Comparison of ENCODE assay signal across 10 mouse cellular contexts in genomic region chr5:133600630-133601029, GRCm38 (mm10).
A peak's percentile ranks its signal among the peaks of the same experiment; 100 is the strongest.
DNase-seq lines count a peak whose midpoint lies in the region; ATAC-seq lines count a peak whose summit lies in the region.
"Had no signal": no experiment of that assay in that cellular context is flagged by ENCODE, and none has a peak within 500 bp of the region (broad histone marks: within the 10 kb centered on the region; RNA-seq: fewer than 3 reads in every experiment).

No protein-coding gene starts in this region.

- no peaks in the 10 kb centered on the region; the same call in 1 of the 2 replicates for H3K9me3 ChIP-seq in forebrain, embryonic 14.5 days (replicated peaks; ENCODE audit: control insufficient read depth, low read length)
- no peaks in the 10 kb centered on the region for H3K9me3 ChIP-seq in forebrain, embryonic 12.5 days
- no peaks in the 10 kb centered on the region for H3K9me3 ChIP-seq in midbrain, embryonic 14.5 days (ENCODE audit: control insufficient read depth, low read length)
- peaks cover 3% of the 10 kb centered on the region for H3K9me3 ChIP-seq in midbrain, embryonic 16.5 days (replicated peaks; ENCODE audit: control insufficient read depth, low read length, poor library complexity, severe bottlenecking)
- H3K9me3 ChIP-seq: lung, embryonic 15.5 days had no signal

- WGBS in forebrain, embryonic 14.5 days: 50% methylated on average over 5 of the region's 5 CpGs
- WGBS in forebrain, embryonic 12.5 days: 43% methylated on average over 5 of the region's 5 CpGs
- WGBS in midbrain, embryonic 14.5 days: 51% methylated on average over 5 of the region's 5 CpGs
- WGBS in midbrain, embryonic 16.5 days: 44% methylated on average over 5 of the region's 5 CpGs

- ATAC-seq in forebrain, embryonic 14.5 days: no peak
- no peak for ATAC-seq in forebrain, embryonic 12.5 days (ENCODE audit: low FRiP score)
- ATAC-seq in midbrain, embryonic 14.5 days (ENCODE audit: low FRiP score, low TSS enrichment): no peak
- no peak for ATAC-seq in midbrain, embryonic 16.5 days

- no peak overlapping the region for H3K9ac ChIP-seq in forebrain, embryonic 14.5 days (ENCODE audit: low read length)
- no peak overlapping the region for H3K9ac ChIP-seq in forebrain, embryonic 12.5 days
- H3K9ac ChIP-seq in midbrain, embryonic 14.5 days (replicated peaks; ENCODE audit: low read length): no peak overlapping the region
- no peak overlapping the region for H3K9ac ChIP-seq in midbrain, embryonic 16.5 days (ENCODE audit: low read depth, low read length)
- H3K9ac ChIP-seq: lung, embryonic 15.5 days had no signal

- no peaks in the 10 kb centered on the region for H3K36me3 ChIP-seq in forebrain, embryonic 14.5 days (ENCODE audit: control insufficient read depth, insufficient read depth, low read length)
- H3K36me3 ChIP-seq in forebrain, embryonic 12.5 days (replicated peaks): no peaks in the 10 kb centered on the region
- no peaks in the 10 kb centered on the region for H3K36me3 ChIP-seq in midbrain, embryonic 14.5 days (ENCODE audit: control insufficient read depth, insufficient read depth, low read length)
- H3K36me3 ChIP-seq in midbrain, embryonic 16.5 days (ENCODE audit: control insufficient read depth, insufficient read depth, low read length): no peaks in the 10 kb centered on the region
- H3K36me3 ChIP-seq: lung, embryonic 15.5 days had no signal

- peak; percentile 63 for DNase-seq in forebrain, embryonic 14.5 days (ENCODE audit: low spot score)
- peak; percentile 2 for DNase-seq in kidney, adult 9 months
- DNase-seq in kidney, postnatal 10 days: no peak
- DNase-seq in midbrain, embryonic 14.5 days: peak; percentile 54
- DNase-seq in mesoderm, embryonic 11.5 days (ENCODE audit: low read depth, low spot score): peak; percentile 18
- DNase-seq in thymus, postnatal 25 days: no peak
- DNase-seq: cerebellum, adult 9-11 months had no signal

- no peak overlapping the region for H3K4me2 ChIP-seq in forebrain, embryonic 14.5 days (ENCODE audit: low read length)
- no peak overlapping the region for H3K4me2 ChIP-seq in forebrain, embryonic 12.5 days
- no peak overlapping the region for H3K4me2 ChIP-seq in midbrain, embryonic 14.5 days (ENCODE audit: low read length)
- no peak overlapping the region for H3K4me2 ChIP-seq in midbrain, embryonic 16.5 days (ENCODE audit: low read length)
- H3K4me2 ChIP-seq: lung, embryonic 15.5 days had no signal

- no peak overlapping the region for H3K4me3 ChIP-seq in forebrain, embryonic 14.5 days (ENCODE audit: low read depth, low read length)
- no peak overlapping the region for H3K4me3 ChIP-seq in forebrain, embryonic 12.5 days (replicated peaks)
- no peak overlapping the region for H3K4me3 ChIP-seq in midbrain, embryonic 14.5 days (replicated peaks; ENCODE audit: low read depth, low read length)
- H3K4me3 ChIP-seq in midbrain, embryonic 16.5 days (ENCODE audit: low read depth, low read length): no peak overlapping the region
- H3K4me3 ChIP-seq: lung, embryonic 15.5 days had no signal

- H3K27me3 ChIP-seq in forebrain, embryonic 14.5 days (replicated peaks; ENCODE audit: control insufficient read depth, insufficient read depth, low read length): no peaks in the 10 kb centered on the region
- peaks cover 5% of the 10 kb centered on the region; the same call in 1 of the 2 replicates for H3K27me3 ChIP-seq in forebrain, embryonic 12.5 days
- no peaks in the 10 kb centered on the region for H3K27me3 ChIP-seq in midbrain, embryonic 14.5 days (ENCODE audit: control insufficient read depth, insufficient read depth, low read length)
- no peaks in the 10 kb centered on the region for H3K27me3 ChIP-seq in midbrain, embryonic 16.5 days (ENCODE audit: control insufficient read depth, insufficient read depth, low read depth, low read length)
- H3K27me3 ChIP-seq: lung, embryonic 15.5 days had no signal

- peaks cover 12% of the 10 kb centered on the region; the same call in 1 of the 2 replicates for H3K4me1 ChIP-seq in forebrain, embryonic 14.5 days (ENCODE audit: control insufficient read depth, insufficient read depth, low read length)
- peaks cover 10% of the 10 kb centered on the region; the same call in 1 of the 2 replicates for H3K4me1 ChIP-seq in forebrain, embryonic 12.5 days
- H3K4me1 ChIP-seq in midbrain, embryonic 14.5 days (ENCODE audit: control insufficient read depth, insufficient read depth, low read length): no peaks in the 10 kb centered on the region
- H3K4me1 ChIP-seq in midbrain, embryonic 16.5 days (ENCODE audit: control insufficient read depth, insufficient read depth, low read length): no peaks in the 10 kb centered on the region
- H3K4me1 ChIP-seq: lung, embryonic 15.5 days had no signal

- H3K27ac ChIP-seq in forebrain, embryonic 14.5 days (ENCODE audit: low read depth, low read length): no peak overlapping the region
- no peak overlapping the region for H3K27ac ChIP-seq in forebrain, embryonic 12.5 days
- H3K27ac ChIP-seq in midbrain, embryonic 14.5 days (replicated peaks; ENCODE audit: low read depth, low read length): no peak overlapping the region
- no peak overlapping the region for H3K27ac ChIP-seq in midbrain, embryonic 16.5 days (ENCODE audit: low read length)
- H3K27ac ChIP-seq: lung, embryonic 15.5 days had no signal

Comparison
In these comparisons a context has a peak if more than half of its experiments do, and no peak if none do; other contexts are left out.
1. DNase-seq: peak in forebrain, embryonic 14.5 days (single experiment), kidney, adult 9 months (single experiment), midbrain, embryonic 14.5 days (single experiment) and mesoderm, embryonic 11.5 days (single experiment); none in kidney, postnatal 10 days (single experiment) and thymus, postnatal 25 days (single experiment).